Mouse (Mus musculus) CH12.LX (cell line): Measurements from ENCODE around the gene Tspan8. TPM values are rescaled to one million over a fixed set of nuclear protein-coding genes. Genes with fewer than 3 reads are reported as not detected.

Experiments
- DNase-seq: peaks from one replicate; pipeline ENCODE4 v3.0.0-alpha.2; 2013; ENCODE audit errors: extremely low read depth
- H3K27ac ChIP-seq: 2 replicates; pipeline ENCODE4 v1.5.1; 2012; ENCODE audit warnings: low read depth, mild to moderate bottlenecking, control low read depth, moderate library complexity; ENCODE audit not compliant: insufficient read depth
- H3K27me3 ChIP-seq: replicated peaks from 2 replicates; pipeline ENCODE3; 2012; ENCODE audit warnings: inconsistent platforms
- H3K36me3 ChIP-seq, 2 experiments: replicated peaks in 1 of 2; 2 replicates each; pipeline versions ENCODE3 to v1.6.1; 2012; ENCODE audit warnings: inconsistent platforms in 1 of 2, low read length in 1 of 2, mild to moderate bottlenecking in 1 of 2, mixed read lengths in 1 of 2, moderate library complexity in 1 of 2; ENCODE audit not compliant: control insufficient read depth in 1 of 2, insufficient read depth in 1 of 2
- H3K4me1 ChIP-seq, 2 experiments: 2 replicates each; pipeline ENCODE4 v1.6.1; 2012; ENCODE audit warnings: inconsistent platforms in 1 of 2, moderate library complexity in 1 of 2; ENCODE audit not compliant: insufficient read depth in 2 of 2, control insufficient read depth in 1 of 2
- H3K4me2 ChIP-seq: 2 replicates; pipeline ENCODE4 v1.6.1; 2012; ENCODE audit warnings: low read depth, mild to moderate bottlenecking, control low read depth; ENCODE audit not compliant: poor library complexity, insufficient read depth, severe bottlenecking
- H3K4me3 ChIP-seq, 3 experiments: fragments of 150-350 bp in 1 of 3; sonication (generic) in 1 of 3; replicated peaks in 1 of 3; 2 replicates each; pipeline versions ENCODE3 to v1.5.1; 2011 to 2012; ENCODE audit warnings: low read depth in 2 of 3, low read length in 2 of 3, mild to moderate bottlenecking in 2 of 3, moderate library complexity in 2 of 3, control low read depth in 1 of 3, improper control_type of control experiment in 1 of 3, inconsistent platforms in 1 of 3, mixed read lengths in 1 of 3; ENCODE audit not compliant: poor library complexity in 1 of 3
- H3K79me2 ChIP-seq: replicated peaks from 2 replicates; pipeline ENCODE4 v1.6.1; 2012; ENCODE audit warnings: mild to moderate bottlenecking, moderate library complexity; ENCODE audit not compliant: control insufficient read depth, poor library complexity, insufficient read depth, severe bottlenecking; ENCODE audit errors: extremely low read depth
- H3K9ac ChIP-seq: 2 replicates; pipeline ENCODE4 v1.6.1; 2012; ENCODE audit warnings: low read depth, mild to moderate bottlenecking, control low read depth, moderate library complexity; ENCODE audit not compliant: insufficient read depth
- H3K9me3 ChIP-seq: replicated peaks from 2 replicates; pipeline ENCODE3; 2012; ENCODE audit warnings: low read length, inconsistent platforms, mixed read lengths
- BHLHE40 ChIP-seq: IDR thresholded peaks from 2 replicates; pipeline ENCODE4 v1.6.1; 2011; ENCODE audit warnings: mild to moderate bottlenecking, low read depth, low read length, improper control_type of control experiment
- CHD1 ChIP-seq: IDR thresholded peaks from 2 replicates; pipeline ENCODE4 v1.6.1; 2012; ENCODE audit warnings: low read depth, low read length, improper control_type of control experiment, inconsistent platforms
- CHD2 ChIP-seq: IDR thresholded peaks from 2 replicates; pipeline ENCODE4 v1.6.1; 2011; ENCODE audit warnings: low read length, improper control_type of control experiment
- CTCF ChIP-seq, 2 experiments: IDR thresholded peaks in 1 of 2; conservative IDR thresholded peaks in 1 of 2; 2 replicates each; pipeline ENCODE4 v1.5.1; 2011 to 2012; ENCODE audit warnings: low read depth in 2 of 2, low read length in 2 of 2, improper control_type of control experiment in 1 of 2, inconsistent platforms in 1 of 2, mild to moderate bottlenecking in 1 of 2, moderate library complexity in 1 of 2
- E2F4 ChIP-seq: IDR thresholded peaks from 2 replicates; pipeline ENCODE4 v1.6.1; 2011; ENCODE audit warnings: low read depth, low read length, improper control_type of control experiment; ENCODE audit not compliant: insufficient replicate concordance
- ELF1 ChIP-seq: IDR thresholded peaks from 2 replicates; pipeline ENCODE4 v1.6.1; 2014; ENCODE audit warnings: low read depth, mild to moderate bottlenecking, inconsistent platforms, low read length, improper control_type of control experiment
- ETS1 ChIP-seq: conservative IDR thresholded peaks from 2 replicates; pipeline ENCODE4 v1.6.1; 2012; ENCODE audit warnings: low read depth, mild to moderate bottlenecking, inconsistent platforms, low read length, improper control_type of control experiment, moderate library complexity
- HCFC1 ChIP-seq: IDR thresholded peaks from 2 replicates; pipeline ENCODE4 v1.6.1; 2012; ENCODE audit warnings: low read depth, mild to moderate bottlenecking, inconsistent platforms, low read length, improper control_type of control experiment
- IRF4 ChIP-seq: IDR thresholded peaks from 2 replicates; pipeline ENCODE4 v1.6.1; 2014; ENCODE audit warnings: low read depth, mild to moderate bottlenecking, inconsistent platforms, low read length, improper control_type of control experiment
- JUN ChIP-seq: IDR thresholded peaks from 2 replicates; pipeline ENCODE4 v1.6.1; 2011; ENCODE audit warnings: low read depth, mild to moderate bottlenecking, low read length, improper control_type of control experiment, moderate library complexity; ENCODE audit not compliant: insufficient read depth
- JUND ChIP-seq: conservative IDR thresholded peaks from 2 replicates; pipeline ENCODE4 v1.6.1; 2011; ENCODE audit warnings: low read depth, low read length, improper control_type of control experiment
- KAT2A ChIP-seq: IDR thresholded peaks from 2 replicates; pipeline ENCODE4 v1.6.1; 2012; ENCODE audit warnings: low read length, improper control_type of control experiment, inconsistent platforms; ENCODE audit not compliant: insufficient replicate concordance
- MAX ChIP-seq: IDR thresholded peaks from 2 replicates; pipeline ENCODE4 v1.6.1; 2011; ENCODE audit warnings: low read length, improper control_type of control experiment
- MEF2A ChIP-seq: IDR thresholded peaks from 2 replicates; pipeline ENCODE4 v1.6.1; 2014; ENCODE audit warnings: low read depth, mild to moderate bottlenecking, inconsistent platforms, low read length, improper control_type of control experiment, borderline replicate concordance
- MXI1 ChIP-seq: IDR thresholded peaks from 2 replicates; pipeline ENCODE4 v1.6.1; 2011; ENCODE audit warnings: mild to moderate bottlenecking, low read depth, low read length, improper control_type of control experiment
- MYC ChIP-seq: IDR thresholded peaks from 2 replicates; pipeline ENCODE4 v1.6.1; 2011; ENCODE audit warnings: low read depth, mild to moderate bottlenecking, improper control_type of control experiment, low read length
- NRF1 ChIP-seq: IDR thresholded peaks from 2 replicates; pipeline ENCODE4 v1.6.1; 2014; ENCODE audit warnings: low read depth, mild to moderate bottlenecking, inconsistent platforms, low read length, improper control_type of control experiment, moderate library complexity
- PAX5 ChIP-seq: IDR thresholded peaks from 2 replicates; pipeline ENCODE4 v1.6.1; 2012; ENCODE audit warnings: low read length, inconsistent platforms, mixed read lengths
- POLR2AphosphoS2 ChIP-seq: IDR thresholded peaks from 2 replicates; pipeline ENCODE4 v1.6.1; 2011; ENCODE audit warnings: low read depth, low read length, improper control_type of control experiment
- RAD21 ChIP-seq: IDR thresholded peaks from 2 replicates; pipeline ENCODE4 v1.6.1; 2011; ENCODE audit warnings: low read depth, mild to moderate bottlenecking, low read length, improper control_type of control experiment, moderate library complexity
- SIN3A ChIP-seq: IDR thresholded peaks from 2 replicates; pipeline ENCODE4 v1.6.1; 2012; ENCODE audit warnings: low read length, improper control_type of control experiment, inconsistent platforms
- SMC3 ChIP-seq: IDR thresholded peaks from 2 replicates; pipeline ENCODE4 v1.6.1; 2011; ENCODE audit warnings: low read depth, low read length, improper control_type of control experiment
- TBP ChIP-seq: conservative IDR thresholded peaks from 2 replicates; pipeline ENCODE4 v1.6.1; 2011; ENCODE audit warnings: low read depth, low read length, improper control_type of control experiment
- TCF12 ChIP-seq: IDR thresholded peaks from 2 replicates; pipeline ENCODE4 v1.6.1; 2014; ENCODE audit warnings: low read depth, mild to moderate bottlenecking, inconsistent platforms, low read length, improper control_type of control experiment
- USF2 ChIP-seq: conservative IDR thresholded peaks from 2 replicates; pipeline ENCODE4 v1.6.1; 2011; ENCODE audit warnings: low read depth, low read length, improper control_type of control experiment
- ZC3H11A ChIP-seq: IDR thresholded peaks from 2 replicates; pipeline ENCODE4 v1.6.1; 2012; ENCODE audit warnings: low read depth, mild to moderate bottlenecking, inconsistent platforms, low read length, improper control_type of control experiment
- ZNF384 ChIP-seq: IDR thresholded peaks from 2 replicates; pipeline ENCODE4 v1.6.1; 2012; ENCODE audit warnings: low read depth, low read length, improper control_type of control experiment, inconsistent platforms
- dilution Hi-C: fragments of 300-500 bp; cut with MboI; formaldehyde crosslinking; loops from 2 replicates; pipeline ENCODE4 v1.14.3; 2020; ENCODE audit warnings: low sequenced_read_pairs; ENCODE audit not compliant: extremely low pct_unique_long_range_greater_than_20kb, extremely low pct_ligation_motif_present
- in situ Hi-C: fragments of 300-500 bp; cut with MboI; formaldehyde crosslinking; loops from 3 replicates; pipeline ENCODE4 v1.14.3; 2019; ENCODE audit warnings: low sequenced_read_pairs, low pct_ligation_motif_present, low pct_unique_long_range_greater_than_20kb, mixed read lengths
- polyA plus RNA-seq: library from polyadenylated mRNA; unstranded; fragments of >175 nt; gene quantifications from 2 replicates; pipeline ENCODE4 v1.2.1, GENCODE M21; 2012; ENCODE audit warnings: low read depth; ENCODE audit not compliant: insufficient read length
- total RNA-seq, 2 experiments: library from RNA; depleted of rRNA; stranded (reverse); fragments of 300-350 nt in 1 of 2; fragments of >200 nt in 1 of 2; gene quantifications; 2 replicates each; pipeline ENCODE4 v1.2.3; 2012 to 2014

The Tspan8 gene
- total and polyA plus RNA-seq, 3 experiments, result 0.67 TPM; not detected in 2

DNA sequence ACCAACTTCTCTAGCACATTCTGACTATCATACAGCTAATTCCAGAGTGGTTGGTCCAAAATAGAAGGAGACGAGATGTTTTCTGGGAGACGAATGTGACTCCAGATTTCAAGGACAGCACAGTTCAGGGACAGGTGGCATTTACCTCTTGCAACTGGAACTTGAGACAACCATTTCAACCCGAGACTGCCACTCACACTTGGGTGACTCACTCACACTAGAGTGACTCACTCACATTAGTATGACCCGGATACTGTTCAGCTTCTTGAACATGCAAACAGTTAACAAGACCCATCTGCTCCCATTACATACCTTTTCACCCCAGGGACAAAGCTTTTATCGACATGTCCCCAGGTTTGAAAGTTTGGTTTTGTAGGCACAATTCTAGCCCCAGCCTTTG lies 12.2 kb downstream of the Tspan8 start:
- H3K79me2 ChIP-seq, result no peaks in the 10 kb centered on the region
- no peak overlapping the region for H3K9ac ChIP-seq
- no peak overlapping the region for H3K27ac ChIP-seq
- H3K27me3 ChIP-seq, result no peaks in the 10 kb centered on the region
- H3K4me3 ChIP-seq, result no peak overlapping the region
- H3K9me3 ChIP-seq, result no peaks in the 10 kb centered on the region
- in situ Hi-C loops, result no loop called here
- H3K36me3 ChIP-seq, result no peaks in the 10 kb centered on the region
- no peak for DNase-seq
- TF ChIP-seq ZNF384 (no peak), MEF2A (no peak), RAD21 (no peak), KAT2A (no peak), CHD2 (no peak), TBP (no peak), PAX5 (no peak), SIN3A (no peak), ETS1 (no peak), IRF4 (no peak), BHLHE40 (no peak), POLR2AphosphoS2 (no peak), JUND (no peak), USF2 (no peak), HCFC1 (no peak), SMC3 (no peak), ELF1 (no peak), TCF12 (no peak), MXI1 (no peak), CTCF (conservative IDR thresholded peaks at IDR 0.05 in 1 of 2, IDR thresholded peaks at IDR 0.05 in 1 of 2; ENCODE audit: low read depth in 2 of 2, low read length in 2 of 2) (no peak)
- H3K4me2 ChIP-seq, result no peak overlapping the region
- dilution Hi-C loops, result no loop called here
- no peaks in the 10 kb centered on the region for H3K4me1 ChIP-seq

GRCm38 (mm10) chr10:115829696-115830095 lies 13.1 kb downstream of the Tspan8 start:
- dilution Hi-C loops (no loop called here), in situ Hi-C loops (no loop called here)

More at GRCm38 (mm10) chr10:115829696-115830095, 13.1 kb downstream of the Tspan8 start:
- Histone ChIP-seq H3K4me2 (no peak overlapping the region), H3K4me3 (no peak overlapping the region), H3K27me3 (no peaks in the 10 kb centered on the region), H3K27ac (no peak overlapping the region), H3K9me3 (no peaks in the 10 kb centered on the region), H3K9ac (no peak overlapping the region)
- TF ChIP-seq NRF1 (no peak), MYC (no peak), JUND (no peak), KAT2A (no peak), MAX (no peak), E2F4 (no peak), CTCF (conservative IDR thresholded peaks at IDR 0.05 in 1 of 2, IDR thresholded peaks at IDR 0.05 in 1 of 2; ENCODE audit: low read depth in 2 of 2, low read length in 2 of 2) (no peak), CHD1 (no peak), ELF1 (no peak), ETS1 (no peak), ZC3H11A (no peak), HCFC1 (no peak), SMC3 (no peak), MEF2A (no peak), JUN (no peak)
- TF ChIP-seq, all 38 proteins: peak for 0
- Histone ChIP-seq H3K79me2 (no peaks in the 10 kb centered on the region), H3K36me3 (no peaks in the 10 kb centered on the region), H3K4me1 (no peaks in the 10 kb centered on the region)
- no peak for DNase-seq
